In the genomic region with DNA sequence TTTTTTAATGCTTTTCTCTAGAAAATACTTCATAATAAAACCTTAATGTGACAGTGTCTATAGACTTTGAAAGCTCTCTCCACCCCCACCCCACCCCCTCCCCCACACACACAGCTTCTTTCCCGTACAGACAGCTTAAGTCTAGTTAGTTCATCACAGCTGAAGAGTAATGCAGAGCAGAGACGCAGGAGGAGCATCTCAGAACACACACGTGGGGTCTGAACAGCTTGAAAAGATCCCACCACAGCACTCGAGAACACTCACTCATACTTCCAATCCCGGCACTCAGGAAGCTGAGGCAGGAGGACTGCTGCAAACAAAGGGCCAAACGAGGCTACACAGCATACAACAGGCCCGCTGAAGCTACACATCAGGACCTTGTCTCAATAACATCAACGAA, we compare ENCODE assay signal across 12 mouse cellular contexts. TPM values are rescaled to one million over a fixed set of nuclear protein-coding genes. Genes with fewer than 3 reads are reported as not detected.
A peak's percentile ranks its signal among the peaks of the same experiment; 100 is the strongest.
DNase-seq lines count a peak whose midpoint lies in the region; ATAC-seq lines count a peak whose summit lies in the region.
"Had no signal": no experiment of that assay in that cellular context is flagged by ENCODE, and none has a peak within 500 bp of the region (broad histone marks: within the 10 kb centered on the region; RNA-seq: fewer than 3 reads in every experiment).

No protein-coding gene starts in this region.

- no peak for DNase-seq in hindbrain, embryonic 10.5 days (ENCODE audit: low spot score)
- no peak for DNase-seq in hindbrain, embryonic 11.5 days (ENCODE audit: low spot score)
- no peak for DNase-seq in embryonic facial prominence, embryonic 10.5 days (ENCODE audit: low spot score)
- DNase-seq in midbrain, embryonic 14.5 days, result no peak
- DNase-seq in layer of hippocampus, adult 9-10 months (ENCODE audit: low spot score), result no peak
- no peak for DNase-seq in liver
- DNase-seq in left cerebral cortex, adult 11 months (ENCODE audit: low spot score), result no peak
- DNase-seq: adrenal gland, adult 8-10 months; liver, postnatal 0 days had no signal

- peak overlapping the region; percentile 73 for H3K27ac ChIP-seq in hindbrain, embryonic 10.5 days
- no peak overlapping the region for H3K27ac ChIP-seq in hindbrain, embryonic 11.5 days (ENCODE audit: low read depth, low read length)
- peak overlapping the region; percentile 40 for H3K27ac ChIP-seq in embryonic facial prominence, embryonic 10.5 days (replicated peaks)
- peak overlapping the region; percentile 86 for H3K27ac ChIP-seq in forebrain, embryonic 16.5 days (ENCODE audit: low read length)
- H3K27ac ChIP-seq in midbrain, embryonic 14.5 days (replicated peaks; ENCODE audit: low read depth, low read length), result peak overlapping the region; percentile 56; the same call in 1 of the 2 replicates
- H3K27ac ChIP-seq: embryonic facial prominence, embryonic 12.5 days; limb, embryonic 13.5 days had no signal

- ATAC-seq in hindbrain, embryonic 11.5 days (ENCODE audit: low FRiP score), result no peak
- peak; percentile 32 for ATAC-seq in forebrain, embryonic 16.5 days
- ATAC-seq in midbrain, embryonic 14.5 days (ENCODE audit: low FRiP score, low TSS enrichment), result 0 out of 2 replicates have a peak, but pooled peaks have one; percentile 21
- ATAC-seq: liver, postnatal 0 days had no signal

- H3K9me3 ChIP-seq in hindbrain, embryonic 10.5 days, result no peaks in the 10 kb centered on the region
- no peaks in the 10 kb centered on the region for H3K9me3 ChIP-seq in hindbrain, embryonic 11.5 days (ENCODE audit: control insufficient read depth, low read length)
- no peaks in the 10 kb centered on the region for H3K9me3 ChIP-seq in embryonic facial prominence, embryonic 10.5 days
- H3K9me3 ChIP-seq in forebrain, embryonic 16.5 days (ENCODE audit: control insufficient read depth, low read length), result no peaks in the 10 kb centered on the region
- no peaks in the 10 kb centered on the region for H3K9me3 ChIP-seq in midbrain, embryonic 14.5 days (ENCODE audit: control insufficient read depth, low read length)
- H3K9me3 ChIP-seq: embryonic facial prominence, embryonic 12.5 days; limb, embryonic 13.5 days had no signal

- H3K4me2 ChIP-seq in hindbrain, embryonic 11.5 days (replicated peaks; ENCODE audit: low read depth, low read length), result no peak overlapping the region
- 0 out of 2 replicates have a peak overlapping the region, but pooled peaks have one; percentile 4 for H3K4me2 ChIP-seq in forebrain, embryonic 16.5 days (ENCODE audit: low read length)
- no peak overlapping the region for H3K4me2 ChIP-seq in midbrain, embryonic 14.5 days (ENCODE audit: low read length)
- H3K4me2 ChIP-seq: embryonic facial prominence, embryonic 12.5 days; limb, embryonic 13.5 days had no signal

- H3K9ac ChIP-seq in hindbrain, embryonic 11.5 days (ENCODE audit: low read depth, low read length), result no peak overlapping the region
- no peak overlapping the region for H3K9ac ChIP-seq in forebrain, embryonic 16.5 days (replicated peaks; ENCODE audit: low read depth, low read length)
- H3K9ac ChIP-seq in midbrain, embryonic 14.5 days (replicated peaks; ENCODE audit: low read length), result no peak overlapping the region
- H3K9ac ChIP-seq: embryonic facial prominence, embryonic 12.5 days; limb, embryonic 13.5 days; liver, postnatal 0 days had no signal

- no peaks in the 10 kb centered on the region for H3K27me3 ChIP-seq in hindbrain, embryonic 10.5 days (ENCODE audit: insufficient read depth, poor library complexity, severe bottlenecking)
- H3K27me3 ChIP-seq in hindbrain, embryonic 11.5 days (ENCODE audit: control insufficient read depth, insufficient read depth, low read length), result no peaks in the 10 kb centered on the region
- H3K27me3 ChIP-seq in embryonic facial prominence, embryonic 10.5 days (replicated peaks; ENCODE audit: low read depth, poor library complexity, severe bottlenecking), result no peaks in the 10 kb centered on the region
- no peaks in the 10 kb centered on the region for H3K27me3 ChIP-seq in forebrain, embryonic 16.5 days (replicated peaks; ENCODE audit: control insufficient read depth, insufficient read depth, low read length)
- H3K27me3 ChIP-seq in midbrain, embryonic 14.5 days (ENCODE audit: control insufficient read depth, insufficient read depth, low read length), result no peaks in the 10 kb centered on the region
- H3K27me3 ChIP-seq: embryonic facial prominence, embryonic 12.5 days; limb, embryonic 13.5 days had no signal

- H3K36me3 ChIP-seq in hindbrain, embryonic 10.5 days, result no peaks in the 10 kb centered on the region
- no peaks in the 10 kb centered on the region for H3K36me3 ChIP-seq in hindbrain, embryonic 11.5 days (ENCODE audit: control insufficient read depth, insufficient read depth, low read length)
- no peaks in the 10 kb centered on the region for H3K36me3 ChIP-seq in embryonic facial prominence, embryonic 10.5 days (replicated peaks)
- H3K36me3 ChIP-seq in forebrain, embryonic 16.5 days (ENCODE audit: control insufficient read depth, insufficient read depth), result no peaks in the 10 kb centered on the region
- no peaks in the 10 kb centered on the region for H3K36me3 ChIP-seq in midbrain, embryonic 14.5 days (ENCODE audit: control insufficient read depth, insufficient read depth, low read length)
- H3K36me3 ChIP-seq: embryonic facial prominence, embryonic 12.5 days; limb, embryonic 13.5 days had no signal

- no peak overlapping the region for H3K4me3 ChIP-seq in hindbrain, embryonic 10.5 days
- H3K4me3 ChIP-seq in hindbrain, embryonic 11.5 days (ENCODE audit: low read depth, low read length), result no peak overlapping the region
- H3K4me3 ChIP-seq in embryonic facial prominence, embryonic 10.5 days, result no peak overlapping the region
- no peak overlapping the region for H3K4me3 ChIP-seq in forebrain, embryonic 16.5 days (replicated peaks; ENCODE audit: low read length)
- no peak overlapping the region for H3K4me3 ChIP-seq in midbrain, embryonic 14.5 days (replicated peaks; ENCODE audit: low read depth, low read length)
- H3K4me3 ChIP-seq: embryonic facial prominence, embryonic 12.5 days; limb, embryonic 13.5 days had no signal

- WGBS in hindbrain, embryonic 10.5 days, result 84% methylated on average over 8 of the region's 8 CpGs
- 84% methylated on average over 8 of the region's 8 CpGs for WGBS in hindbrain, embryonic 11.5 days
- WGBS in embryonic facial prominence, embryonic 10.5 days, result 84% methylated on average over 8 of the region's 8 CpGs
- WGBS in forebrain, embryonic 16.5 days, result 48% methylated on average over 8 of the region's 8 CpGs
- WGBS in midbrain, embryonic 14.5 days, result 74% methylated on average over 8 of the region's 8 CpGs

- H3K4me1 ChIP-seq in hindbrain, embryonic 10.5 days (replicated peaks), result peaks cover 35% of the 10 kb centered on the region
- no peaks in the 10 kb centered on the region for H3K4me1 ChIP-seq in hindbrain, embryonic 11.5 days (replicated peaks; ENCODE audit: control insufficient read depth, insufficient read depth, low read length)
- H3K4me1 ChIP-seq in embryonic facial prominence, embryonic 10.5 days, result peaks cover 12% of the 10 kb centered on the region; the same call in 1 of the 2 replicates
- H3K4me1 ChIP-seq in forebrain, embryonic 16.5 days (replicated peaks; ENCODE audit: control insufficient read depth, insufficient read depth, low read length), result peaks cover 36% of the 10 kb centered on the region
- H3K4me1 ChIP-seq in midbrain, embryonic 14.5 days (ENCODE audit: control insufficient read depth, insufficient read depth, low read length), result peaks cover 13% of the 10 kb centered on the region
- H3K4me1 ChIP-seq: limb, embryonic 13.5 days had no signal

RNA-seq across cellular contexts. Expression of a gene that starts 31.1 kb away (rescaled TPM):
- polyA plus RNA-seq in hindbrain, embryonic 10.5 days (2016; fragmentation: Nextera tagmentation; extraction: Ambion mirVana), result 29.6 and 32.8 TPM in 2 replicates
- polyA plus RNA-seq in hindbrain, embryonic 11.5 days (2014; fragmentation: Nextera tagmentation; extraction: Ambion mirVana), result 29.0 and 30.0 TPM in 2 replicates
- 33.8 and 35.2 TPM in 2 replicates for polyA plus RNA-seq in embryonic facial prominence, embryonic 10.5 days (2016; fragmentation: Nextera tagmentation; extraction: Ambion mirVana)
- 28.8 and 29.6 TPM in 2 replicates for polyA plus RNA-seq in forebrain, embryonic 16.5 days (2015; fragmentation: Nextera tagmentation; extraction: Ambion mirVana)
- polyA plus RNA-seq in midbrain, embryonic 14.5 days (2014; fragmentation: Nextera tagmentation; extraction: Ambion mirVana), result 18.2 and 23.5 TPM in 2 replicates
